Mouse (Mus musculus): Measurements from ENCODE around the gene Zfp524. TPM values are rescaled to one million over a fixed set of nuclear protein-coding genes. Genes with fewer than 3 reads are reported as not detected.
"Not testable (repeated sequence)": the region's sequence is repeated elsewhere in the genome, so short reads cannot be mapped to it uniquely, and the experiment has no call there.

Zfp524 gene
- total and polyA plus RNA-seq, 3 experiments: 8.9 to 37.2 (median 11.4) TPM

DNA sequence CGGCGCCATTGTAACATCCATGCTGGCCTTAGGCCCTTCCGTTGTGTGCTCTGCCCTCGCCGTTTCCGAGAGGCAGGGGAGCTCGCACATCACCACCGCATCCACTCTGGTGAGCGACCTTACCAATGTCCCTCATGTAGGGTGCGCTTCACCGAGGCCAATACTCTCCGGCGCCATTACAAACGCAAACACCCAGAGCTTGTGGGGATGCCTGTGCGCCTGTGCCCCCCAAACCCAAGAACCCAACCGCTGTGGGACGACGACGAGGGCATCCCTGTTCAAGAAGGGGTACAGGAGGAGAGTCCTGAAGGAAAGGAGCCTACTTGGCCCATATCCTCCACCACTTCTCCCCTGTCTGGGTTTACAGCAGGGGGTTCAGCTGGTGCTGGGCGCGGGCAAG lies 3.7 kb downstream of the Zfp524 start:
- TF ChIP-seq TAL1 (conservative IDR thresholded peaks at IDR 0.05; ENCODE audit: low read depth, low read length): no peak
- no peak for TF ChIP-seq POLR2AphosphoS5 (IDR thresholded peaks at IDR 0.05; ENCODE audit: insufficient replicate concordance, low read depth, low read length)
- no peak for TF ChIP-seq GATA2 (IDR thresholded peaks at IDR 0.05; ENCODE audit: borderline replicate concordance, low read depth, low read length)
- no peak for TF ChIP-seq CTCF (IDR thresholded peaks at IDR 0.05; ENCODE audit: low read depth, low read length)
- TF ChIP-seq GATA1 (IDR thresholded peaks at IDR 0.05; ENCODE audit: borderline replicate concordance, low read length): no peak
- DNase-seq (ENCODE audit: low spot score): no peak
- H3K27me3 ChIP-seq (ENCODE audit: insufficient read depth, low read length): no peaks in the 10 kb centered on the region
- peaks cover 42% of the 10 kb centered on the region for H3K36me3 ChIP-seq (replicated peaks)
- H3K9me3 ChIP-seq (replicated peaks): peaks cover 13% of the 10 kb centered on the region
- H3K4me3 ChIP-seq (ENCODE audit: low read depth, low read length): no peak overlapping the region; the same call in 1 of the 2 replicates
- no peak for ATAC-seq (ENCODE audit: extremely low read depth, insufficient number of reproducible peaks, low FRiP score, poor library complexity, severe bottlenecking)
- peaks cover 56% of the 10 kb centered on the region for H3K4me1 ChIP-seq (ENCODE audit: insufficient read depth, low read depth, low read length)

DNA sequence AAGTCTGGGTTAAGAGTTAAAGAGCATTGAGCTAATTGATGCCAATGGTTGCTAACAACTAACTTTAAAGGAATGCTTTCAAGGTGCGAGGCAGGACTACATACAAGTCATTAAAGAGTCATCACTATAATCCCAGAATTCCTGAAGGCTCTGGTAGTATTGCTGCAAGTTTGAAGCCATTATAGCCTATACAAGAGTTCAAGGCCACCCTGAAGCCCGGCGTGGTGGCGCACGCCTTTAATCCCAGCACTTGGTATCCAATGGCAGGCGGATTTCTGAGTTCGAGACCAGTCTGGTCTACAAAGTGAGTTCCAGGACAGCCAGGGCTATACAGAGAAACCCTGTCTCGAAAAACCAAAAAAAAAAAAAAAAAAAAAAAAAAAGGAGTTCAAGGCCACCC lies 5.4 kb downstream of the Zfp524 start:
- H3K27me3 ChIP-seq (ENCODE audit: insufficient read depth, low read length); ATAC-seq (ENCODE audit: extremely low read depth, insufficient number of reproducible peaks, low FRiP score, poor library complexity, severe bottlenecking); DNase-seq (ENCODE audit: low spot score): not testable (repeated sequence)
- peaks cover 13% of the 10 kb centered on the region for H3K9me3 ChIP-seq (replicated peaks)
- H3K4me3 ChIP-seq (ENCODE audit: low read depth, low read length): peak overlapping the region; percentile 80
- H3K4me1 ChIP-seq (ENCODE audit: insufficient read depth, low read depth, low read length): peaks cover 65% of the 10 kb centered on the region
- peaks cover 55% of the 10 kb centered on the region for H3K36me3 ChIP-seq (replicated peaks)

DNA sequence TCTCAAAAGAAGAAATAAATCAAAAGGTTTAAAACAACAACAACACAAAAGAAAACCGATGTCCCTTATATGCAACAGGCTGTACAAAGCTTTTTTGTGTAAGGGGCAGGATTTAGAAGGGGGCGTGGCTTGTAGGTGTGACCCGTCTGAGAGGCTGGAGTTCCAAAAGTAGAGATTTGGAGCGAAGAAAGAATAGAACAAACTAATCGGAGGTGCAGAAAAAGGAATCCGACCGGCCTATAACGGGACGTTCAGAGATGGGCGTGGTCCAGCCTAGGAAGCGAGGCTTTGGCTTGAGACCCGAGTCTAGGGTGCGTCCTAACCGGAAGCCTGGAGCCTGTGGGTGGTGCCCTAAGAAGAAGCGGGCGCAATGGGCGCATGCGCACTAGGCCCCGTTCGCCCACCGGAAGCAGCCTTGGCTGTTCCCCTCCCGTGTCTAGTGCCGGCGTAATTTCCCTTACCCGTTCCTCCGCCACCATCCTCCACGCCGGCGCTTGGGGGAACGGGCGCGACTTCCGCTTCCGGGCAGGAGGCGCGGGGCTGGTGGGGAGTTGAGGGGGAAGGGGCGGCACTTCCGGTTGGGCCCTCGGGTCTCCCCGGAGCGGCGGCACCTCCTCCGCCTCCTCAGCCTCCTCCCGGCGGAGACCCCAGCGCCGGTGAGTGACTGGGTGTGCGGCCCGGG lies 5.9 kb downstream of the Zfp524 start, which contains the start of the genes Zfp865 and Ccdc106:
Gene Zfp865 (plus strand): TSS at position 377 of the 682 bp plus-strand sequence.
Gene Ccdc106 (plus strand): TSS at position 554 of the 682 bp plus-strand sequence.
- H3K4me3 ChIP-seq (ENCODE audit: low read depth, low read length): peak within 1 kb of the TSS; percentile 80
- H3K27me3 ChIP-seq (ENCODE audit: insufficient read depth, low read length): no peaks in the 10 kb centered on the region
- H3K9me3 ChIP-seq (replicated peaks): peaks cover 13% of the 10 kb centered on the region
- TF ChIP-seq POLR2AphosphoS5 (IDR thresholded peaks at IDR 0.05; ENCODE audit: insufficient replicate concordance, low read depth, low read length) (no peak), GATA2 (IDR thresholded peaks at IDR 0.05; ENCODE audit: borderline replicate concordance, low read depth, low read length) (no peak), TAL1 (conservative IDR thresholded peaks at IDR 0.05; ENCODE audit: low read depth, low read length) (no peak), CTCF (IDR thresholded peaks at IDR 0.05; ENCODE audit: low read depth, low read length) (no peak), GATA1 (IDR thresholded peaks at IDR 0.05; ENCODE audit: borderline replicate concordance, low read length) (no peak)
- H3K36me3 ChIP-seq (replicated peaks): peaks cover 61% of the 10 kb centered on the region
- H3K4me1 ChIP-seq (ENCODE audit: insufficient read depth, low read depth, low read length): peaks cover 70% of the 10 kb centered on the region
- ATAC-seq (ENCODE audit: extremely low read depth, insufficient number of reproducible peaks, low FRiP score, poor library complexity, severe bottlenecking): peak; percentile 83
- peak; percentile 93 for DNase-seq (ENCODE audit: low spot score)

DNA sequence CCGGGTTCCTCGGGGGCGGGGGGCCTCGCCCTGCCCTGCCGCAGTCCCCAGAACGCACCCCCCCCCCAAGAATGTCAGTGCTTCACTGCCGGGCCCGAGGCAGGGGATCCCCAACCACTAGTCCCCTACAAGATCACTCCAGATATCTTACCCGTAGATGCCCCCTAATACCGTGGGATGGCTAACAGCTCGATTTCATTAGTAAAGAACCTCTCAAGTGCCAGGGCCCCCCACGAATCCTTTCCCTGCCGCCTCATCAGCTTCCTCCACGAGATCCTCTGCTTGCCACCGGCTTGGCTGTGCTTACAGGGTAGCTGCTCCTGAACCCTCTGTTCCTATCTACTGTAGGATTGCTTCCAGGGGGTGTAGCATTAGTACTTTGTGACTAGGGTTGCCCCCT lies 6.5 kb downstream of the Zfp524 start:
- DNase-seq (ENCODE audit: low spot score): no peak
- no peak for TF ChIP-seq GATA1 (IDR thresholded peaks at IDR 0.05; ENCODE audit: borderline replicate concordance, low read length)
- TF ChIP-seq POLR2AphosphoS5 (IDR thresholded peaks at IDR 0.05; ENCODE audit: insufficient replicate concordance, low read depth, low read length): no peak
- no peak for TF ChIP-seq GATA2 (IDR thresholded peaks at IDR 0.05; ENCODE audit: borderline replicate concordance, low read depth, low read length)
- TF ChIP-seq TAL1 (conservative IDR thresholded peaks at IDR 0.05; ENCODE audit: low read depth, low read length): no peak
- no peak for TF ChIP-seq CTCF (IDR thresholded peaks at IDR 0.05; ENCODE audit: low read depth, low read length)
- Histone ChIP-seq H3K4me3 (ENCODE audit: low read depth, low read length) (peak overlapping the region; percentile 80), H3K4me1 (ENCODE audit: insufficient read depth, low read depth, low read length) (peaks cover 75% of the 10 kb centered on the region), H3K27me3 (ENCODE audit: insufficient read depth, low read length) (no peaks in the 10 kb centered on the region), H3K9me3 (replicated peaks) (peaks cover 13% of the 10 kb centered on the region), H3K36me3 (replicated peaks) (peaks cover 66% of the 10 kb centered on the region)
- ATAC-seq (ENCODE audit: extremely low read depth, insufficient number of reproducible peaks, low FRiP score, poor library complexity, severe bottlenecking): no peak

DNA sequence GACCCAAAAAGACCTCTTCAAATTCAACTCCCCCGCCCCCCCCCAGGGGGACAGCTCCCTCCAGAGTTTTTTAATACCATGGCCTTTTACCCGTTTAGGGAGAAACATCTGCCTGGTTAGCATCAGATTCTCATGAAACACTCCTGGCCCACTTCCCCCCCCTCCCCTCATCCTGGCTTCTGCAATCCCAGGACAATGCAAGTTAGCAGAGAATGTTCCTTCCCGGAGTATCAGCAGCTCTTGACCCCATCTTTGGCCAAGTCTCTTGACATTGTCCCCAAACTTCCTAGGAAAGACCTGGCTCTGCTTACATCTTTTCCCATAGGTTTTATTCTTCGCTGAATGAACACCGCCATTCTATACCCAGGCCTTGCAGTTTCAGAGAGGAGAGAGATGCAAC lies 7.0 kb downstream of the Zfp524 start:
- H3K4me3 ChIP-seq (ENCODE audit: low read depth, low read length): peak overlapping the region; percentile 80
- peaks cover 72% of the 10 kb centered on the region for H3K36me3 ChIP-seq (replicated peaks)
- H3K4me1 ChIP-seq (ENCODE audit: insufficient read depth, low read depth, low read length): peaks cover 75% of the 10 kb centered on the region
- TF ChIP-seq TAL1 (conservative IDR thresholded peaks at IDR 0.05; ENCODE audit: low read depth, low read length) (no peak), GATA1 (IDR thresholded peaks at IDR 0.05; ENCODE audit: borderline replicate concordance, low read length) (no peak), GATA2 (IDR thresholded peaks at IDR 0.05; ENCODE audit: borderline replicate concordance, low read depth, low read length) (no peak), POLR2AphosphoS5 (IDR thresholded peaks at IDR 0.05; ENCODE audit: insufficient replicate concordance, low read depth, low read length) (no peak), CTCF (IDR thresholded peaks at IDR 0.05; ENCODE audit: low read depth, low read length) (no peak)
- no peak for DNase-seq (ENCODE audit: low spot score)
- H3K27me3 ChIP-seq (ENCODE audit: insufficient read depth, low read length): no peaks in the 10 kb centered on the region
- H3K9me3 ChIP-seq (replicated peaks): peaks cover 13% of the 10 kb centered on the region
- no peak for ATAC-seq (ENCODE audit: extremely low read depth, insufficient number of reproducible peaks, low FRiP score, poor library complexity, severe bottlenecking)

DNA sequence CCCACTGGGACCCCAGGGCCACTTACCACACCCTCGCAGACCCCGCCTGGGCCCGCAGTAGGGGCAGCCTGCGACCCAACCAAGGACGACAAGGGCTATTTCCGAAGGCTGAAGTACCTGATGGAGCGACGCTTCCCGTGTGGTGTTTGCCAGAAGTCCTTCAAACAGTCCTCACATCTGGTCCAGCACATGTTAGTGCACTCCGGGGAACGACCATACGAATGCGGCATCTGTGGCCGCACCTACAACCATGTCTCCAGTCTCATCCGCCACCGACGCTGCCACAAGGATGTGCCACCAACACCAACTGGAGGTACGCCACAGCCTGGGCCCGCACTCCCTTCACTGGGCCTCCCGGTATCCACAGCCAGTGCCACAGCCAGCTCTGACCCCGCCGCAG lies 15.3 kb downstream of the Zfp524 start:
- H3K36me3 ChIP-seq (replicated peaks): peaks cover 98% of the 10 kb centered on the region
- H3K27me3 ChIP-seq (ENCODE audit: insufficient read depth, low read length): peaks cover 12% of the 10 kb centered on the region; the same call in 1 of the 2 replicates
- H3K9me3 ChIP-seq (replicated peaks): peaks cover 33% of the 10 kb centered on the region
- ATAC-seq (ENCODE audit: extremely low read depth, insufficient number of reproducible peaks, low FRiP score, poor library complexity, severe bottlenecking) (no peak), DNase-seq (ENCODE audit: low spot score) (no peak)
- peaks cover 26% of the 10 kb centered on the region for H3K4me1 ChIP-seq (ENCODE audit: insufficient read depth, low read depth, low read length)
- peak overlapping the region; percentile 54 for H3K4me3 ChIP-seq (ENCODE audit: low read depth, low read length)
- no peak for TF ChIP-seq CTCF (IDR thresholded peaks at IDR 0.05; ENCODE audit: low read depth, low read length)
- no peak for TF ChIP-seq GATA1 (IDR thresholded peaks at IDR 0.05; ENCODE audit: borderline replicate concordance, low read length)
- TF ChIP-seq TAL1 (conservative IDR thresholded peaks at IDR 0.05; ENCODE audit: low read depth, low read length): no peak
- TF ChIP-seq GATA2 (IDR thresholded peaks at IDR 0.05; ENCODE audit: borderline replicate concordance, low read depth, low read length): no peak
- no peak for TF ChIP-seq POLR2AphosphoS5 (IDR thresholded peaks at IDR 0.05; ENCODE audit: insufficient replicate concordance, low read depth, low read length)
